Mouse (Mus musculus): ENCODE data around the gene Oas1e.
"Not testable (repeated sequence)": the region's sequence is repeated elsewhere in the genome, so short reads cannot be mapped to it uniquely, and the experiment has no call there.

The Oas1e gene

GRCm38 (mm10) chr5:120795480-120796034 is at the start of gene Oas1e:
Oas1e (minus strand) TSS chr5:120795530.
- DNase-seq (ENCODE audit: low read depth, low spot score): not testable (repeated sequence)

- no peak for DNase-seq (ENCODE audit: low read depth, low spot score)
These were observed 49.4 kb upstream of the Oas1e start for GRCm38 (mm10) chr5:120844713-120845112.

GRCm38 (mm10) chr5:120836731-120837585 is 41.6 kb upstream of the Oas1e start:
- DNase-seq (ENCODE audit: low read depth, low spot score): peak; percentile 73

- DNase-seq (ENCODE audit: low read depth, low spot score): no peak
These were observed 38.3 kb upstream of the Oas1e start for GRCm38 (mm10) chr5:120833335-120834280.

- DNase-seq (ENCODE audit: low read depth, low spot score): peak; percentile 87
These were observed 35.7 kb upstream of the Oas1e start for GRCm38 (mm10) chr5:120831031-120831430.

- no peak for DNase-seq (ENCODE audit: low read depth, low spot score)
These were observed 23.7 kb upstream of the Oas1e start for GRCm38 (mm10) chr5:120818999-120819398.

GRCm38 (mm10) chr5:120815949-120816348 is 20.6 kb upstream of the Oas1e start:
- DNase-seq (ENCODE audit: low read depth, low spot score): peak; percentile 74

GRCm38 (mm10) chr5:120813023-120813422 is 17.7 kb upstream of the Oas1e start:
- no peak for DNase-seq (ENCODE audit: low read depth, low spot score)

- DNase-seq (ENCODE audit: low read depth, low spot score): peak; percentile 92
These were observed 16.9 kb upstream of the Oas1e start, which contains the start of gene Oas1c for GRCm38 (mm10) chr5:120811951-120812819. Oas1c (minus strand) TSS chr5:120812514.

GRCm38 (mm10) chr5:120809171-120809570 is 13.8 kb upstream of the Oas1e start:
- DNase-seq (ENCODE audit: low read depth, low spot score): no peak

GRCm38 (mm10) chr5:120806458-120806857 is 11.1 kb upstream of the Oas1e start:
- DNase-seq (ENCODE audit: low read depth, low spot score): peak; percentile 80

- no peak for DNase-seq (ENCODE audit: low read depth, low spot score)
These were observed 8.3 kb upstream of the Oas1e start for GRCm38 (mm10) chr5:120803596-120803995.

GRCm38 (mm10) chr5:120798943-120799342 is 3.6 kb upstream of the Oas1e start:
- not testable (repeated sequence) for DNase-seq (ENCODE audit: low read depth, low spot score)

- DNase-seq (ENCODE audit: low read depth, low spot score): not testable (repeated sequence)
These were observed 2.8 kb upstream of the Oas1e start for GRCm38 (mm10) chr5:120798147-120798546.

GRCm38 (mm10) chr5:120793043-120793442 is 2.3 kb downstream of the Oas1e start:
- peak; percentile 61 for DNase-seq (ENCODE audit: low read depth, low spot score)

- DNase-seq (ENCODE audit: low read depth, low spot score): peak; percentile 17
These were observed 8.3 kb downstream of the Oas1e start for GRCm38 (mm10) chr5:120787042-120787441.

GRCm38 (mm10) chr5:120782446-120782845 is 12.9 kb downstream of the Oas1e start:
- DNase-seq (ENCODE audit: low read depth, low spot score): no peak

- DNase-seq (ENCODE audit: low read depth, low spot score): no peak
These were observed 13.7 kb downstream of the Oas1e start for GRCm38 (mm10) chr5:120781646-120782045.

GRCm38 (mm10) chr5:120779922-120780321 is 15.4 kb downstream of the Oas1e start:
- DNase-seq (ENCODE audit: low read depth, low spot score): no peak

- DNase-seq (ENCODE audit: low read depth, low spot score): peak; percentile 56
These were observed 16.4 kb downstream of the Oas1e start for GRCm38 (mm10) chr5:120778941-120779340.

GRCm38 (mm10) chr5:120777478-120777877 is 17.9 kb downstream of the Oas1e start, which contains the start of gene Oas3:
Oas3 (minus strand) TSS chr5:120777661.
- peak; percentile 72 for DNase-seq (ENCODE audit: low read depth, low spot score)
